Mouse (Mus musculus): Measurements from ENCODE around the gene Dock3.

Gene Dock3

DNA sequence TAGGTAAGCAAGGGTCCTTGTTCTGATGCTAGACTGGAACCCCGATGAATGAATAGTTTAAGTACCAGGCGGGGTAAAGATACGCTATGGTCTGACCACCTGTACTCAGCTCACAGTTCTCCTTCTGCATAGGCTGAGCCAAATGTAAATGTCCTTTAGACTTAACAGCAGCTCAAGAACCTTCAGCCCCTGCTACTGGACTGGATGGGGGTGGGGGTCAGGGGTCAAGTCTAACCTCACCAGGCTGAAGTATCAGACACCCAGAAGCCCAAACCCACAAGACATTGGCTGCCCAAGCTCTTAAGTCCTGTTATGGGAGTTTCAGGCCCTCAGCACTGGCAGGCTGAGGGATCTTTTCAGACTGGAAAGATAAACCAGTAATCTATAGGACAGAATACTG lies 343.4 kb downstream of the Dock3 start:
- DNase-seq (ENCODE audit: low read depth) = no peak

DNA sequence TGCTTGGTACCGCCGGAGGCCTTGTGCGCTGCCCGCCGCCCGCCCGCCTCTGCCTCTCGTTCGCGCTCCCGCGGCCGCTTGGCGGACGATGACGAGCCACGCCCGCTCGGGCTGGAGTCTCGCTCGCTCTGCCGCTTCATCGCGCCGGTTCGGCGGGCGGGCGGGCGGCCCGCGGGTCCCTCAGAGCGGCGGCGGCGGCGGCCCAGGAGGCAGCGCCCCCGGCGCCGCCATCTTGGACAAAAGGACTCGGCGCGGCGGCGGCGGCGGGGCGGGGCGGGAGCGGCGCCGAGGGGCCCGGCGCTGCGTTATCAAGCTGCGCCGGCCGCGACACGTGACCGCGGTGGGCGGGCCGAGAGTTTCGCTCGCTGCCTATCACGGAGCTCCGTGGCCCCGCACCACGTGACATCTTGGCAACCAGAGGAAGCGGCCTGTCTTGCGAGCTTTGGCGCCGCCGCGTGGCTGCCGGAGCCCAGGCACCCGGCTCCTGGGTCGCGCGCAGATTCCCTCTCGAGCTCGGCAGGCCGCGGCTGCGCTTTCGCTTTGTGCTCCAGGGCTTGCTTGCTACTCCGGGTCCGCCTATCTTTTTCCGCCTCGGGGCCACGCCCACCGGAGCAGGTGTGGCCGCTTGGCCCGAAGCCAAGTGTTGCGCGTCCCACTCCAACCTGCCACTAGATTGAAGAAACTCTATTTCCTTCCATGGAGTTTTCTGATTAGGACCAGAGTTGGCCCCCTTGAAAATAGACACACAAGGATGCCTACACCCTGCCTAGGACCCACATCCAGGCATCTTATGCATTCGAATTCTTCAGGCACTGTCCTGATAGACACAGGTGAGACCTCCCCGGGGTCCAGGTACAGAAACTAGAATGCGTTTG lies 344.6 kb downstream of the Dock3 start, which contains the start of gene Rbm15b:
Gene Rbm15b (minus strand): TSS at position 601 of the 875 bp plus-strand sequence.
- DNase-seq (ENCODE audit: low read depth) = peak; percentile 99

DNA sequence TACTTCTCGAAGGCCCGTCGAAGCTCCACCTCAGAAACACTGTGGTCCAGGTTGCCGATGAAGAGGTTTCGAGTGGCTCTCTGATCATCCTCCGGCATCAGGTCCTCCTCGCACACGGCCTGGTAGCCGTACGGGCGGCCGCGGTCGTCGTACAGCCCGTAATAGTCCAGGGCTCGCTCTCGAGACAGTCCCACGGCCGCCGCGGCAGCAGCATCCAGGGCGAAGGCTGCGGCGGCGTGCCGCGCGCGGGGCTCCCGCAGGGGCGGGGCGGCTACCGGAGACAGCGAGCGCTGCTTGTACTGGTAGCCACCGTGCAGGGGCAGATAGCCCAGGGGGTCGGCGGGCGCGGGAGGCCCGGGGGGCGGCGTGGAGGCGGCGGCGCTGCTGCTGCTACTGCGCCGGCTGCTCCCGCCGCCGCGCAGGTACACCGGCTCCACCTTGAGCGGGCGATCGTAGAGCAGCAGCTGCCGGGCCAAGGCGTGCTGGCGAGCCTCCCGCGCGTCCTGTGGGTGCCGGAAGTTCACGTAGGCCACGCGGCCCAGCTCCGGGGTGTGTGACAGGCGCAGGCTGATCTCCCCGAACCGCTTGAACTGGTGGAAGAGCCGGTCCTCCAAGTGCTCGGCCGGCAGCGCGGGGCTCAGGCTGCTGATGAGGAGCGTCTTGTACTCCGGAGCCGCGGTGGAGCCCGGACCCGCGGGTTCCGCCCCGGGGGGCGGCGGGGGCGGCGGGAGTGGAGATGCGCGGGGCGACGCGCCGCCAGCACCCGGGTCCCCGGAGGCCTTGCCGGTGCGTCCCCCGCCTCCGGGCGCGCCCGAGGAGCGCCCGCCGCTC lies 345.6 kb downstream of the Dock3 start:
- DNase-seq (ENCODE audit: low read depth) = no peak

DNA sequence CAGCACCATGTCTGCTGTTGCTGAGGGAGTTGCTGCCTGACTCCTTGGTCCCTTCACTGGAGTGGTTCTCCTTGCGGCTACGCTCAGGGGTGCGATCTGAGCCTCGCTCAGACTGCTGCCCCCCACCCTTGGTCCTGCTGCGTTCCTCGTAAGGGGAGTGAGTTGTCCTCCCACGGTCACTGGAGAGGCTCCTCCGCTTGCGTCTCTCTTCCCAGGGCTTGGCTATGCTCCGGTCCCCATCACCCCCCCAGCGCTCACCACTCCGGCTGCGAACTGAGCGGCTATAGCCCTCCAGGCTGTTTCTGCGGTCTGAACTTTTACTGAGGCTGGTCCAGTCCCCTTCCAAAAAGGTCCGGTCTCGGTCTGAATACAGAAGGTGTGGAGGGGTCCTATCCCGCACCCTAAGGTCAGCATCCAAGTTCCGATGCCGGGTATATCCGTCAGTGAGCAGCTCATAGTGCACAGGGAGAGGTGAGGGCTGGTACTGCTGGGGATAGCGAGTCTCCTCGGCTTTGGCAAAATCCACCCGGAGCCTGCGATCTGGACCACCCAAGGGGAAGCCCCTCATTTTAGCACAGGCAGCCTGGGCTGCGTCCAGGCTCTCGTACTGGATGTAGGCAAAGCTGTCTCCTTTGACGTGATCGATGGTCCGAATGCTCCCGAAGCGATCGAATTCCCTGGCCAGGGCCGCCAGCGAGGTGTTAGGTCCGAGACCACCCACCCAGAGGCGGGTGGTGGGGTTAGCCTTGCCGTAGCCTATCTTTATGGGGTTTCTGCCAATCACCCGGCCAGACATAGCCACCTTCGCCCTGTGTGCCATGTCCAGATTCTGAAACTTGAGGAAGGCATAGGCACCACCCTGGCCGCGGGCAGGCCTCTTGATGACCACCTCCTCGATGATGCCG lies 346.5 kb downstream of the Dock3 start:
- DNase-seq (ENCODE audit: low read depth) = no peak

DNA sequence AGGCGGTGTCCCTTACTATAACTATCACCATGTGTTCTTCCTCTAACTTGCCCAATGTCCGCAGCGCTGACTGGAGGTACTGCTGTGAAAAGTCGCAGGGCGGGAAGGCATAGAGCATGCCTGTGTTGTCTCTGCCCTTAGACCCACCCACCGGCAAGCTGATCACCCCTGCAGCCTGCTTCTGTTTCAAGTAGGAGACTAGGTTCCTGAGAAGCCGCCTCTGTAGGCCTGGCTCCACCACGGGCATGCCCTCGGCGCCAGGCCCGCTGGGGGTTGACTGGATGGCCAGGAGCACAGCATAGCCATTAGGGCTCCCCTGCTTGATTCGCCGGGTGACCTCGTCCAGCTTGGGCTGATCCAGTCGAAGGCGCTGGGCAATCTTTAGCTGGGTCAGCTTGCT lies 347.4 kb downstream of the Dock3 start:
- DNase-seq (ENCODE audit: low read depth) = no peak

DNA sequence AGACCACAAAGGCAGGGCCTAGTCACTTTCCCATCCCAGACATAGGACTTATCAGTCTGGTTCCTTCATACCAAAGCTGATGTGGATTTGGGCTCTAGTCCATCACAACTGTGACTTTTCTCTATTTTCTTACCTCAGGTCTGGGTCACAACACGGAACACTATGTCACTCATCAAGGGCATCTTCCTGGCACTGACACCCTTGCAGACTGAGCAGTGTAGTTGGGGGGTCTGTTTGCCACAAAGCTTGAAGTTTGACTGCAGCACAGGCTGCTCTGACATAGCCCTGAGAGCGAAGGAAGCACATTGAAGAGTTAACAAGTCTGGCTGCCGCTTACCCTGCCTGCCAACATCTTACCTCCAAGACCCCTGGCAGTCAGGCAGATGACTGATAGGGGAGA lies 348.6 kb downstream of the Dock3 start:
- no peak for DNase-seq (ENCODE audit: low read depth)

DNA sequence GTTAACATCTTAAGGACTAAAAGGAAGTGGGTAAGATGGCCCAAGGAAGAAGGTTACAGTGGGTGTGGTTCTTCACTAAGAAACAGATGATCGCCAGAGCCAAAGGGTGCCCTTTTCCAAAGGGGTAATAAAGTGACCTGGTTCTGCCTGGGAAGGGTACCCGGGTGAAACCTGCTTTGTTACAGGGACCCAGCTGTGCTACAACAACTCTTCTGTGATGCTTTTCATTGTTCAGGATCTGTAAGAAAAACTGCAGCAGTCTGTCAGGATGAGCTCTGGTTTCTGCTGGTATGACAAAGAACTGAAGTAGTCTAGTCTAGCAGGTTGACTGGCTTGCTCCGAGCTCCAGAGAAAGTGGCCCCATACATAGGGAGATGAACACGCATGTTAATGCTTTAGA lies 349.5 kb downstream of the Dock3 start:
- DNase-seq (ENCODE audit: low read depth) = no peak

DNA sequence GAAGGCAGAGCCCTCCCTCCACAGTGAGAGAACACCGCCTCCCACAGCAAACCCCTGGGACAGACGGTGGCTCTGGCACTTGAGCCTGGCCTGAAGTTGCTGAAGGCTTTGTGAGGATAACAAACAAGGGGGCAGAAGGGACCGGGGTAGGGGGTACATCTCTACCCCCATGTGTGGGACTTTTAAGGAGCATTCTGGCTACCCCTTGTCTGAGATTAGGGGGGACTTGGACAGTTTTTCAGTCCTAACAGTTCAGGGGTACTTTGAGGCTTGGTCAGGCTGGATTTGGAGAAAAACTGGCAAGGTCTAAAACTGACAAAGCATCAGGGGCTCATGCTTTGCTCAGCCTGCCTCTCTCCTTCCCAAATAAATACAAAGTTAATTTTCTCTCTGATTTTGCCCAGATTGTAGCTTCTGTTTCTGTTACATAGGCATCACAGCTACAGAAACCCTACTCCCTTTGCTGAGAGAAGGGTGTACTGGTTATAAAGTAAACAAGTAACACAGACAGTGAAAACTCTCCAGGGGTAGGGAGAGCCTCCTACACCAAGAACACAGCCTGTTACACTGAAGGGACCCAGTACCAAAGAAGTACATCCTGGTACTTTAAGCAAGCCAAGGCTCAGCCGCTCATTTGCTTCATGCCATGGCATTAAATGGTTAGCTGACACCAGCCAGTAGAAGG lies 350.5 kb downstream of the Dock3 start:
- no peak for DNase-seq (ENCODE audit: low read depth)

DNA sequence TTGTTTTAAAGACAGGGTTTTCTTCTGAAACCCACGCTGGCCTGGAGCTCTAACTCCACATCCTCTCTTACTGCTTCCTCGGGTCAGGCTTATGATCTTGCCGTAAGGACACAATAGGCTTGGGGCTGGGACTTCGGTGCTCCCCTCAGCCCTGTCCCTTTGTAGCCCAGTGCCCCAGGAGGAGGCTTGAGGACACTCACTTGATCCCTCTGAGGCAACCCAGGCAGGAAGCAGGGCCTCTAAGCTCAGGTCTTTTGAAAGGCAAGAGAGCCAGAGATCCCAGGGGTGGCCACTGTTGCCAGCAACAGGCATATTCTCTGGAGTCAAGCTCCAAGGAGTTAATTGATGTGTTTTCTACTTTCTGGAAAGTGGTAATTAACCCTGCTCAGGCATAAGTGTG lies 352.2 kb downstream of the Dock3 start:
- no peak for DNase-seq (ENCODE audit: low read depth)

DNA sequence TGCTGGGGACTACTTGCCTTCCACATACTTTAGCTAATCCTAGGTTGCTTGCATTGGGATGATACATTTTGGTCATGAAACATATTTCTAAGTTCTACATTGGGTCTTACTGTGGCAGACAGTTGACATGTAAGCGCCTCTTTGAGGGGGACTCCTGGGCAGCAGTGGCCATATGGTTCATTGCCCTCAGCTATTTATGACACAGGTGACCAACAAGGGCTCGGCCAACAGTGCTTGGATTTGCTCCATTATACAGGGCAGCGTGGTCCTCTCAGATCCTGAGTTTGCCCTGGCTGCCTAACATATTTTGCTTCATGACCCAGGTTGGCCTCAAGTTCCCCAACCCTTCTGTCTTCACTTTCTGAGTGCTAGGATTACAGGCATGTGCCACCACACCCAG lies 355.0 kb downstream of the Dock3 start:
- no peak for DNase-seq (ENCODE audit: low read depth)

DNA sequence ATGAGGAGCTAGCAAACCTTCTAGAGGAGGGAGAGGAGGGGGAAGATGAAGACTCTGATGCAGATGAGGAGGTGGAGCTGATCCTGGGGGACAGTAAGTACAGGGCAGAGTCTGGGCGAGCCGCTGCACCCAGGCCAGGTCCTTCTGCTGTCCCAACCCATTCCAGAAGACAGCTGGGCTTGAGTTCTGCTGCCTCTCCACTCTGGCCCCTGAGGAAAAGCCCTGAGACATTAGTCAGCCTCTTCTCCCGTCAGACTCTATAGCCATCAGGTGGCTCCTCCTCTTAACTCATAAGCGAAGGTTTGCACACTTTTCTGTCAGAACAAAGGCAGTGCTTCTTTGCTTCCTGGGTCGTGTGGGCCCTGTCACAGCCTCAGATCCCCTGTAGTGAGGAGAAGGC lies 357.5 kb downstream of the Dock3 start:
- no peak for DNase-seq (ENCODE audit: low read depth)

DNA sequence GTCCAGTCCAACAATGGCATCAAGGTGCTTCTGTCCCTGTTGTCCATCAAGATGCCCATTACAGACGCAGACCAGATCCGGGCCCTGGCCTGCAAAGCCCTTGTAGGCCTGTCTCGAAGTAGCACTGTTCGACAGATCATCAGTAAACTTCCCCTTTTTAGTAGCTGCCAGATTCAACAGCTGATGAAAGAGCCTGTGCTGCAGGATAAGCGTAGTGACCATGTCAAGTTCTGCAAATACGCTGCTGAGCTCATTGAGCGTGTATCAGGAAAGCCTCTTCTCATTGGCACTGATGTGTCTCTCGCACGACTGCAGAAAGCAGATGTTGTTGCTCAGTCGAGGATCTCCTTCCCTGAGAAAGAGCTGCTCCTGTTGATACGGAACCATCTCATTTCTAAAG lies 373.7 kb downstream of the Dock3 start:
- DNase-seq (ENCODE audit: low read depth) = peak; percentile 46

DNA sequence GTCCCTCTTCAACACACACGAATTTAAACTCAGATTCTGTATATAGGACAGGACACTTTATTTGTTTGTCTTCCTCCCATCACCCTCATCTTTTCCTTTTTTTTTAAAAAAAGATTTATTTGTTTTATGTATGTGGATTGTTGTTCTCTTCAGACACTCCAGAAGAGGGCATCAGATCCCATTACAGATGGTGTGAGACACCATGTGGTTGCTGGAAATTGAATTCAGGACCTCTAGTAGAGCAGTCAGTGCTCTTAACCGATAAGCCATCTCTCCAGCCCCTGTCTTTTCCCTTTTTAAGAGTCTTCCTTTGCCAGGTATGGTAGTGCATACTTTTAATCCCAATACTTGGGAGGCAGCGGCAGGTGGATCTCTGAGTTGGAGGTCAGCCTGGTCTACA lies 375.0 kb downstream of the Dock3 start:
- no peak for DNase-seq (ENCODE audit: low read depth)
